Comparison of ENCODE assay signal across 22 mouse cellular contexts in the genomic region with DNA sequence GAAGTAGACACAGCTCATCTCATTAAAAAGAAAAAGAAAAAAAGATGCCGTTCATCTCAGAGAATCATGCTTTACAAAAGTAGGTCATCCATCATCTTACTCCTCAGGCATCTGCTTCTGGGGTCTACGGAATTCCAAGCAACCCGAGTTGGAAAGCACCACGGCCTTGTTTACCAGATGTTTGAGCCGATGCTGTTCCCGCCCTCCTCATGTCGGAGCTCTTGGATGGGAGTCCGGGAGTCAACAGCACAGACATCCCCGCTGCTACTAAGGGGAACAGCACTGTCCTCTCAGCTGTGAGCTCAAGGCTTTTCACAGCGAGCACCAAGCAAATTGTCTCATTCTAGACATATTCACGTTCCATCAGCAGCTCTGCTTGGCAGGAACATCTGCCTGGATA.
DNase-seq lines count a peak whose midpoint lies in the region; ATAC-seq and TF ChIP-seq lines count a peak whose summit lies in the region.
"Had no signal": no experiment of that assay in that cellular context is flagged by ENCODE, and none has a peak within 500 bp of the region (broad histone marks: within the 10 kb centered on the region; RNA-seq: fewer than 3 reads in every experiment).

No protein-coding gene starts in this region.

- H3K4me1 ChIP-seq in heart, embryonic 12.5 days (replicated peaks) = no peaks in the 10 kb centered on the region
- H3K4me1 ChIP-seq in lung, embryonic 14.5 days (ENCODE audit: insufficient read depth) = peaks cover 6% of the 10 kb centered on the region; the same call in 1 of the 2 replicates
- 0 out of 2 replicates have a peak, but pooled peaks cover 2% of the 10 kb centered on the region for H3K4me1 ChIP-seq in lung, adult 2 months (ENCODE audit: control insufficient read depth, insufficient read depth, low read length)
- H3K4me1 ChIP-seq in embryonic facial prominence, embryonic 10.5 days = peaks cover 25% of the 10 kb centered on the region
- H3K4me1 ChIP-seq in embryonic facial prominence, embryonic 13.5 days = peaks cover 20% of the 10 kb centered on the region
- H3K4me1 ChIP-seq in neural tube, embryonic 15.5 days = no peaks in the 10 kb centered on the region

- DNase-seq in heart, adult 11 months = peak; percentile 85
- DNase-seq in lung, embryonic 14.5 days = peak; percentile 58
- DNase-seq in lung, adult 2 months = no peak
- no peak for DNase-seq in embryonic facial prominence, embryonic 10.5 days (ENCODE audit: low spot score)
- no peak for DNase-seq in frontal cortex, postnatal 25 days (ENCODE audit: low spot score in 2 of 2)
- DNase-seq: adrenal gland, adult 2 months; adrenal gland, postnatal 10 days; adrenal gland, postnatal 25 days; cerebellum, adult 11 months; cerebellum, adult 18-20 months; cerebellum, adult 8-10 months; cerebellum, adult 9-11 months; cerebellum, postnatal 14 days; cerebellum, postnatal 36 days; embryo, embryonic 11 days; forebrain, postnatal 0 days had no signal

- WGBS in heart, embryonic 12.5 days = 70% methylated on average over 11 of the region's 11 CpGs
- WGBS in lung, embryonic 14.5 days = 40% methylated on average over 11 of the region's 11 CpGs
- WGBS in lung, adult 2 months = 65% methylated on average over 11 of the region's 11 CpGs
- WGBS in embryonic facial prominence, embryonic 10.5 days = 88% methylated on average over 11 of the region's 11 CpGs
- WGBS in embryonic facial prominence, embryonic 13.5 days = 50% methylated on average over 11 of the region's 11 CpGs
- WGBS in neural tube, embryonic 15.5 days = 80% methylated on average over 11 of the region's 11 CpGs

- H3K9ac ChIP-seq in heart, embryonic 12.5 days = no peak overlapping the region
- no peak overlapping the region for H3K9ac ChIP-seq in lung, embryonic 14.5 days
- H3K9ac ChIP-seq in embryonic facial prominence, embryonic 13.5 days = no peak overlapping the region
- H3K9ac ChIP-seq in neural tube, embryonic 15.5 days (replicated peaks) = no peak overlapping the region
- H3K9ac ChIP-seq: embryonic facial prominence, embryonic 12.5 days; forebrain, embryonic 13.5 days; forebrain, embryonic 15.5 days; forebrain, postnatal 0 days had no signal

- H3K9me3 ChIP-seq in heart, embryonic 12.5 days (replicated peaks) = 0 out of 2 replicates have a peak, but pooled peaks cover 4% of the 10 kb centered on the region
- no peaks in the 10 kb centered on the region for H3K9me3 ChIP-seq in lung, embryonic 14.5 days (ENCODE audit: low read depth, low read length)
- no peaks in the 10 kb centered on the region for H3K9me3 ChIP-seq in embryonic facial prominence, embryonic 10.5 days
- no peaks in the 10 kb centered on the region for H3K9me3 ChIP-seq in embryonic facial prominence, embryonic 13.5 days
- no peaks in the 10 kb centered on the region for H3K9me3 ChIP-seq in neural tube, embryonic 15.5 days (replicated peaks)
- H3K9me3 ChIP-seq: embryonic facial prominence, embryonic 12.5 days; forebrain, embryonic 13.5 days; forebrain, embryonic 15.5 days had no signal

- no peak overlapping the region for H3K4me3 ChIP-seq in heart, embryonic 12.5 days
- no peak overlapping the region for H3K4me3 ChIP-seq in lung, embryonic 14.5 days (ENCODE audit: low read depth, low read length)
- no peak overlapping the region for H3K4me3 ChIP-seq in lung, adult 2 months (replicated peaks; ENCODE audit: extremely low read depth, low read depth, low read length)
- H3K4me3 ChIP-seq in embryonic facial prominence, embryonic 10.5 days = no peak overlapping the region
- H3K4me3 ChIP-seq in embryonic facial prominence, embryonic 13.5 days = no peak overlapping the region
- no peak overlapping the region for H3K4me3 ChIP-seq in neural tube, embryonic 15.5 days (replicated peaks)
- H3K4me3 ChIP-seq: embryonic facial prominence, embryonic 12.5 days; forebrain, embryonic 13.5 days; forebrain, embryonic 15.5 days had no signal

- no peak for TF ChIP-seq CTCF in lung, embryonic 14.5 days (IDR thresholded peaks at IDR 0.05; ENCODE audit: low read depth)
- TF ChIP-seq CTCF in lung, adult 2 months (IDR thresholded peaks at IDR 0.05; ENCODE audit: insufficient read depth, low read length) = no peak

- no peak for TF ChIP-seq POLR2A in lung, adult 2 months (IDR thresholded peaks at IDR 0.05; ENCODE audit: borderline replicate concordance, extremely low read depth, low read depth, low read length)

- H3K36me3 ChIP-seq in heart, embryonic 12.5 days = no peaks in the 10 kb centered on the region
- no peaks in the 10 kb centered on the region for H3K36me3 ChIP-seq in lung, embryonic 14.5 days (ENCODE audit: insufficient read depth)
- H3K36me3 ChIP-seq in embryonic facial prominence, embryonic 10.5 days (replicated peaks) = no peaks in the 10 kb centered on the region
- H3K36me3 ChIP-seq in embryonic facial prominence, embryonic 13.5 days = no peaks in the 10 kb centered on the region
- H3K36me3 ChIP-seq in neural tube, embryonic 15.5 days = no peaks in the 10 kb centered on the region
- H3K36me3 ChIP-seq: embryonic facial prominence, embryonic 12.5 days; forebrain, embryonic 15.5 days had no signal

- no peak for ATAC-seq in heart, embryonic 12.5 days (ENCODE audit: insufficient number of reproducible peaks, low FRiP score)
- no peak for ATAC-seq in lung, embryonic 14.5 days (ENCODE audit: insufficient read depth)
- ATAC-seq in embryonic facial prominence, embryonic 13.5 days (ENCODE audit: insufficient number of reproducible peaks, insufficient read depth, low FRiP score, low TSS enrichment, low read depth) = no peak
- ATAC-seq in neural tube, embryonic 15.5 days (ENCODE audit: low FRiP score) = no peak
- ATAC-seq: forebrain, embryonic 13.5 days; forebrain, embryonic 15.5 days; forebrain, postnatal 0 days had no signal

- H3K27me3 ChIP-seq in heart, embryonic 12.5 days (replicated peaks) = no peaks in the 10 kb centered on the region
- H3K27me3 ChIP-seq in lung, embryonic 14.5 days (ENCODE audit: insufficient read depth, low read length) = no peaks in the 10 kb centered on the region
- 0 out of 2 replicates have a peak, but pooled peaks cover 4% of the 10 kb centered on the region for H3K27me3 ChIP-seq in embryonic facial prominence, embryonic 10.5 days (replicated peaks; ENCODE audit: low read depth, poor library complexity, severe bottlenecking)
- H3K27me3 ChIP-seq in embryonic facial prominence, embryonic 13.5 days = no peaks in the 10 kb centered on the region
- H3K27me3 ChIP-seq in neural tube, embryonic 15.5 days (replicated peaks) = no peaks in the 10 kb centered on the region
- H3K27me3 ChIP-seq: embryonic facial prominence, embryonic 12.5 days; forebrain, embryonic 13.5 days; forebrain, embryonic 15.5 days had no signal

- H3K27ac ChIP-seq in heart, embryonic 12.5 days (ENCODE audit: poor library complexity, severe bottlenecking) = no peak overlapping the region
- H3K27ac ChIP-seq in lung, embryonic 14.5 days (ENCODE audit: low read depth) = no peak overlapping the region
- peak overlapping the region; percentile 19; the same call in 1 of the 2 replicates for H3K27ac ChIP-seq in embryonic facial prominence, embryonic 10.5 days (replicated peaks)
- H3K27ac ChIP-seq in embryonic facial prominence, embryonic 13.5 days = peak overlapping the region; percentile 28; the same call in 1 of the 2 replicates
- no peak overlapping the region for H3K27ac ChIP-seq in neural tube, embryonic 15.5 days (replicated peaks)
- H3K27ac ChIP-seq: forebrain, embryonic 13.5 days; forebrain, embryonic 15.5 days had no signal

- no peak overlapping the region for H3K4me2 ChIP-seq in heart, embryonic 12.5 days
- no peak overlapping the region for H3K4me2 ChIP-seq in lung, embryonic 14.5 days
- H3K4me2 ChIP-seq in embryonic facial prominence, embryonic 13.5 days = no peak overlapping the region
- no peak overlapping the region for H3K4me2 ChIP-seq in neural tube, embryonic 15.5 days
- H3K4me2 ChIP-seq: embryonic facial prominence, embryonic 12.5 days; forebrain, embryonic 13.5 days; forebrain, embryonic 15.5 days had no signal

Comparison
In these comparisons a context has a peak if more than half of its experiments do, and no peak if none do; other contexts are left out.
1. DNase-seq: peak in heart, adult 11 months (single experiment) and lung, embryonic 14.5 days (single experiment); none in lung, adult 2 months (single experiment), embryonic facial prominence, embryonic 10.5 days (single experiment) and frontal cortex, postnatal 25 days (0 of 2).
2. H3K27ac ChIP-seq: peak in embryonic facial prominence, embryonic 10.5 days (single experiment) and embryonic facial prominence, embryonic 13.5 days (single experiment); none in heart, embryonic 12.5 days (single experiment), lung, embryonic 14.5 days (single experiment) and neural tube, embryonic 15.5 days (single experiment).